Mouse (Mus musculus) midbrain, embryonic 10.5 days (tissue): Measurements from ENCODE around the gene Prkag2. TPM values are rescaled to one million over a fixed set of nuclear protein-coding genes. Genes with fewer than 3 reads are reported as not detected.

Source experiments
- DNase-seq: peaks from one replicate; pipeline ENCODE4 v3.0.0-alpha.2; 2017; ENCODE audit warnings: low spot score
- H3K27ac ChIP-seq: fragments of 300-500 bp; sonication (generic); replicated peaks from 2 replicates; pipeline ENCODE4 v1.5.1; 2016; ENCODE audit warnings: mild to moderate bottlenecking
- H3K27me3 ChIP-seq: fragments of 300-500 bp; sonication (generic); 2 replicates; pipeline ENCODE4 v1.6.1; 2016; ENCODE audit warnings: low read depth, mild to moderate bottlenecking; ENCODE audit not compliant: poor library complexity, severe bottlenecking
- H3K36me3 ChIP-seq: fragments of 300-500 bp; sonication (generic); 2 replicates; pipeline ENCODE4 v1.6.1; 2016; ENCODE audit warnings: mild to moderate bottlenecking, moderate library complexity
- H3K4me1 ChIP-seq: fragments of 300-500 bp; sonication (generic); 2 replicates; pipeline ENCODE4 v1.6.1; 2016
- H3K4me3 ChIP-seq: fragments of 300-500 bp; sonication (generic); 2 replicates; pipeline ENCODE4 v1.5.1; 2016; ENCODE audit warnings: mild to moderate bottlenecking, moderate library complexity
- H3K9me3 ChIP-seq: fragments of 300-500 bp; sonication (generic); replicated peaks from 2 replicates; pipeline ENCODE4 v1.6.1; 2016; ENCODE audit warnings: mild to moderate bottlenecking
- WGBS: fragments of 180-500 bp; shearing (Covaris S2); methylation state at CpG from one replicate; pipeline ENCODE4 v1.1.7; 2016; 5-methylcytosine and 5-hydroxymethylcytosine counted together
- polyA plus RNA-seq: library from polyadenylated mRNA; unstranded; fragments of >200 nt; fragmentation: Nextera tagmentation; extraction: Ambion mirVana; gene quantifications from 2 replicates; pipeline ENCODE4 v1.2.1, GENCODE M21; 2016

Prkag2 gene
- polyA plus RNA-seq, 1 experiment from 2014 or later, result 48.7 TPM

DNA sequence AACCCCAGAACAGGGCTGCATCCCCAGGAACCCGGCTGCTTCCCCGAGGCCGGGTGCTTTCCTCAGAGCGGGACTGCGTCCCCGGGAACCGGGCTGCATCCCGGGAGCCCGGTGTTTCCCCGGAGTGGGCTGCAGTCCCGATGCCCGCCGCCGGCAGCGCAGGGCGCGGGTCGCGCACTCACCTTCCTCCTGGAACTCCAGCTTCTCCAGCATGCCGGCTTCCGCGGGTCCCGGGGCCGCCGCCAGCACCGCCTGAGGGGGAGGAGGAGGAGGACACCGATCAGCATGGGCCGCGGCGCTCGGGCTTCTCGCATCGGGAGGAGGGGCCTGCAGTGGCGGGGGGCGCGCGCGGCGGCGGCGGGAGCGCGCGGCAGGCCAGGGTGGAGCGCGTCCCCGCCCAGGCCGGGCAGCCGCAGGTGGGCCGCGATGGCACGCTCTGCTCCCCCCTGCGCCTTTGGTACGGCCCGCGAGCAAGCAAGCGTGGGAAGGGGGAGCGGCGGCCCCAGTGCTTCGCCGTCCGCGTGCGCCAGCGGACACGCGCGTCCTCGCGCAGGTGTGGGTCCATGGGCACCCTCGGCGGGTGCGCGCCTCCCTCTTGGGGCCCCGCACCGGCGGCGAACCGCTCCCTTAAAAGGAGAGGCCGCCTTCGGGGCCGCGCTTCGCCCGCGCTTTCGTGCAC is 192.2 kb downstream of the Prkag2 start:
- peak overlapping the region; percentile 98 for H3K27ac ChIP-seq
- H3K4me1 ChIP-seq, result peaks cover 31% of the 10 kb centered on the region
- peaks cover 16% of the 10 kb centered on the region for H3K36me3 ChIP-seq
- WGBS, result under 1% methylated on average over 81 of the region's 87 CpGs
- no peaks in the 10 kb centered on the region for H3K9me3 ChIP-seq
- H3K27me3 ChIP-seq, result no peaks in the 10 kb centered on the region
- DNase-seq, result peak; percentile 90
- H3K4me3 ChIP-seq, result peak overlapping the region; percentile 92

DNA sequence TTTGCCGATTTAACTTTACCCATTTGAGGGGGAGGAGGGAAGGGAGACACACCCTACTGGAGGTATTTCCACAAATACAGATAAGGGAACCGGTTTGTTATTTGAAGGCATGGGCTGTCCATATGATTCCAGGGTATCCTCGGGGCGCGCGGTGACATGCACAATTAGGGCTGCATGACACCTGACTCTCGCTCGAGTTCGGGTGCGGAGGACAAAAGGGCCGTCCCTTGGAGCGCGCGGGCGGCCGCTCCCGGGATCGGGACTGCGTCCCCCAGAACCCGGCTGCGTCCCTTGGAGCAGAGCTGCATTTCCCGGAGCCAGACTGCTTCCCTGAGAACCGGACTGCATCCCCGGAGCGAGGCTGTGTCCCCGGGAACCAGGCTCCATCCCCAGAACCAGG is 192.7 kb downstream of the Prkag2 start:
- H3K27me3 ChIP-seq, result no peaks in the 10 kb centered on the region
- under 1% methylated on average over 26 of the region's 26 CpGs for WGBS
- no peaks in the 10 kb centered on the region for H3K9me3 ChIP-seq
- H3K36me3 ChIP-seq, result peaks cover 16% of the 10 kb centered on the region
- H3K4me3 ChIP-seq, result peak overlapping the region; percentile 92
- DNase-seq, result no peak
- H3K27ac ChIP-seq, result peak overlapping the region; percentile 98
- H3K4me1 ChIP-seq, result peaks cover 31% of the 10 kb centered on the region

DNA sequence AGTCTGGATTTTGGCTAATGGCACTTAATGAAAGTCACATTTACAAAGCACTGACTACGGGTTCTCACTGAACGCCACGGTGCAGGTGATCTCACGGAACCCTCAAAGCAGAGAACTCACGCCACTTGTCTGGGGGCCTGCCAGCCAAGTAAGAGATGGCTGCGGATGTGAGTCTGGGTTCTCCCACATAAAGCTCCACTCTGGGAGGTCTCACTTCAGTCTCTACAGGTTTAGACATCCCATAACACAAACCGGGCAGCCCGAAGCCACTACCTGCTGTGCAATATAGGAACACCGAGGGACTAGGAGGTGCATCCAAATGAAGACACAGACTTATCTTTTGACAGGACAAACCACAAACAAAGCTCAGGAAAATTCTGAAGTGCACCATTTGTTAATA is 193.6 kb downstream of the Prkag2 start:
- DNase-seq, result no peak
- Histone ChIP-seq H3K27ac (peak overlapping the region; percentile 55), H3K4me1 (peaks cover 31% of the 10 kb centered on the region), H3K36me3 (peaks cover 18% of the 10 kb centered on the region), H3K27me3 (no peaks in the 10 kb centered on the region), H3K9me3 (no peaks in the 10 kb centered on the region), H3K4me3 (peak overlapping the region; percentile 92)
- 67% methylated on average over 9 of the region's 9 CpGs for WGBS

DNA sequence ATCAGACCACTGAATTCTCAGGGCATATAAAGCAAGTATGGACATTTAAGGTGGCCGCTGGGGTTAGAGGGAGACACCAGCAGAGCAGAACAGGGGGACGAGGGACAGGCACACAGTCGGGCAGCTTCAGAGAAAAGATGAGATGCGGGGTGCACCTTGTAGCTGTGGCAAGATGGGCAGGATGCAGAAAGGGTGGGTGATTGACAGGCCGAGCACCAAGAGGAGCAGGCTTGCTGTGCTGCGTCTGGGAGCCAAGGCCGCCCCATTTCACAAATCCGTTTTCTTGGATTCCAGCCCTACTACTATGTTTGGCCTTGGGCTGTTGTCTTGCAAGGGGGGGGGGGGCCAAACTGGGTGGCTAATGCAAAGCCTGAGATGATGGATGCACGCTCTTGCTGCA is 195.5 kb downstream of the Prkag2 start:
- H3K4me3 ChIP-seq, result no peak overlapping the region
- WGBS, result 94% methylated on average over 9 of the region's 9 CpGs
- H3K36me3 ChIP-seq, result peaks cover 36% of the 10 kb centered on the region
- no peak overlapping the region for H3K27ac ChIP-seq
- no peaks in the 10 kb centered on the region for H3K27me3 ChIP-seq
- no peaks in the 10 kb centered on the region for H3K9me3 ChIP-seq
- DNase-seq, result no peak
- peaks cover 28% of the 10 kb centered on the region for H3K4me1 ChIP-seq

DNA sequence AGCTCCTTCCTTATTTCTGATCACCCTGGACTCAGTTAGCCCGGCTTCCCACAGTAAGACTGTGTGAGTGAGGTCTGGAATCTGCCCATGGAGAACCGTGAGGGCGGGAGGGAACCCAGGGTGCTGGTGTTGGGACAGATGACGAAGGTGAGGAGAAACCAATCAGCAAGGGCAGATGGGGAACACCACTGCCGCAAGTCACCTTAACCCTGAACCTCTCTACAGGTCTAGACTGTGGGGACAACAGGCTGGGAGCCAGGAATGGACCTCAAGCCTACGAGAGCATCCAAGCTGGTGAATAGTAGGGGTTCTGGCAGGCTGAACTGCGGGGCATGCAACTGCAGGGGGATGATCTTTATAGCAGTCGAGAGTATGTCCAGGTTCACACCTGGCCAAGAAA is 196.0 kb downstream of the Prkag2 start:
- H3K9me3 ChIP-seq, result no peaks in the 10 kb centered on the region
- H3K27me3 ChIP-seq, result no peaks in the 10 kb centered on the region
- no peak for DNase-seq
- H3K4me1 ChIP-seq, result peaks cover 28% of the 10 kb centered on the region
- H3K36me3 ChIP-seq, result peaks cover 37% of the 10 kb centered on the region
- 90% methylated on average over 8 of the region's 8 CpGs for WGBS
- no peak overlapping the region for H3K27ac ChIP-seq
- H3K4me3 ChIP-seq, result no peak overlapping the region

DNA sequence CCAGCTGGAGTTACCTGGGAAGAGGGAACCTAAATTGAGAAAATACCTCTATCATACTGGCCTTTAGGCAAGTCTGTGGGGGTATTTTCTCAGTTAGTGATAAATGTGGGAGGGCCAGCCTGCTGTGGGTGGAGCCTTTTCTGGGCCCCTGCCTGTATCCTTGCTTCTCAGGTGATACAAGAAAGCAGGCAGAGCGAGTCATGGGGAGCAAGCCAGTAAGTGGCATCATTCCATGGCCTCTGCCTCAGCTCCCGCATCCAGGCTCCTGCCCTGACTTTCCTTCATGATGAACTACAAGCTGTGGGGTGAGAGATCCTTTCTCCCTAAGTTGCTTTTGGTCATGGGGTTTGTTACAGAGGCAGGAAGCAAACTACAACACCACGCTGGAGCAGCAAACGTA is 196.4 kb downstream of the Prkag2 start:
- Histone ChIP-seq H3K9me3 (no peaks in the 10 kb centered on the region), H3K4me1 (peaks cover 28% of the 10 kb centered on the region), H3K36me3 (peaks cover 37% of the 10 kb centered on the region), H3K27ac (no peak overlapping the region), H3K4me3 (no peak overlapping the region), H3K27me3 (no peaks in the 10 kb centered on the region)
- 91% methylated on average over 4 of the region's 4 CpGs for WGBS
- no peak for DNase-seq

DNA sequence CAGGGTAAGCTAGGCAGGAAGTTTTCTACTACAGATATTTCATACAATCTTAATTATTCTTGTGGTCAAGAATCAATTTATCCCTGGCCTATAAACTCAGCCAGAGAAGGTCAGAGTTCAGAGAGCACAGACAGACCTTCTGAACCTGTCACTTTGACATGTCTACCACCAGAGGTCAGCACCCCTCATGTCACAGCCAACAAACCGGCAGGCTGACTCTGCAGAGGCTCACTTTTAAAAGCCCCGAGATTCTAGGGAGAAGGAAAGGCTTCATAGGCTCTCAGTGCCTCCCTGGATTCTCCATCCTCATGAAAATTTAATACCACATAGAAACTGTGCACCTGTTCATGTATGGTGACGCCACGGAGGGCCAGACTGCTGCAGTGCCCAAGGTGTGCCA is 197.6 kb downstream of the Prkag2 start:
- peak; percentile 46 for DNase-seq
- Histone ChIP-seq H3K9me3 (no peaks in the 10 kb centered on the region), H3K27me3 (no peaks in the 10 kb centered on the region), H3K27ac (no peak overlapping the region), H3K4me1 (peaks cover 23% of the 10 kb centered on the region), H3K36me3 (peaks cover 37% of the 10 kb centered on the region), H3K4me3 (no peak overlapping the region)
- 21% methylated on average over 4 of the region's 4 CpGs for WGBS

DNA sequence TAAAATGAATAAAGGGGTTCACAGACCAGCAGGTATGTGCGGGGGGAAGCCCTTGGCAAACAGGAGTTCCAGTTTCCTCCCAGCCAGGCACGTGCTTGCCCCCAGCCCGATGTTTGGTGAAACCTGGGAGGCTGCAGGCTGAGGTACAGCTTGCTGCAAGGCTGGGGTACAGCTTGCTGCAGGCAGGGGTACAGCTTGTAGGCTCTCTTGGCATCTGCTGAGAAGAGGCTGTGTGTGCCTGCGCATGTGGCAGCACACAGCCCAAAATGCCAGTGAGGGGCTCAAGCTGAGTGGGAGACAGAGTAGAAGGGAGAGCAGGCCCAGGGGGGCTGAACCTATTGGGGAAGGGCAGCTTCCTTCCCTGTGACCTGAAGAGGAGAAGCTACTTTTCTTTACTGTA is 204.8 kb downstream of the Prkag2 start:
- Histone ChIP-seq H3K4me3 (no peak overlapping the region), H3K36me3 (peaks cover 7% of the 10 kb centered on the region), H3K4me1 (no peaks in the 10 kb centered on the region), H3K9me3 (no peaks in the 10 kb centered on the region), H3K27ac (no peak overlapping the region), H3K27me3 (no peaks in the 10 kb centered on the region)
- 96% methylated on average over 4 of the region's 4 CpGs for WGBS
- no peak for DNase-seq

DNA sequence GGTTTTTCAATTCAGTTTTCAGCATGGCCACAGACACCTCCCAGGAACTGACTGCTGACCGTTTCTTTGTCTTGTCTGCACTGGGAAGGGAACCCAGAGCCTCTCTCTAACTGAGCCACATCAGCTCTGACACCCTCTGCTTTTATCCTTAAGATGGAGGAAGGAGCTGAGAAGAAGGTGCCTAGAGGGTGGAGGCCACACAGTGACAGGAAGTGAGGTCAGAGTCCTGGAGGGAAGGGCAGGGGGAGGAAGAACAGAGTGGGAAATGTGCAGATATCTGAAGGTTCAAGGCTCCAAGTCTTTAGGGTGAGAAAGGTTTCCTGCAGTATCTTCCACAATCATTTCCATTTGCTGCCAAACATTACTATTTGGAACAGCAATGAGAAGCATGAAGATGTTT is 205.6 kb downstream of the Prkag2 start:
- H3K9me3 ChIP-seq, result no peaks in the 10 kb centered on the region
- H3K27me3 ChIP-seq, result no peaks in the 10 kb centered on the region
- 87% methylated on average over 1 of the region's 1 CpGs for WGBS
- H3K4me1 ChIP-seq, result no peaks in the 10 kb centered on the region
- H3K27ac ChIP-seq, result no peak overlapping the region
- H3K4me3 ChIP-seq, result no peak overlapping the region
- DNase-seq, result no peak
- H3K36me3 ChIP-seq, result no peaks in the 10 kb centered on the region

DNA sequence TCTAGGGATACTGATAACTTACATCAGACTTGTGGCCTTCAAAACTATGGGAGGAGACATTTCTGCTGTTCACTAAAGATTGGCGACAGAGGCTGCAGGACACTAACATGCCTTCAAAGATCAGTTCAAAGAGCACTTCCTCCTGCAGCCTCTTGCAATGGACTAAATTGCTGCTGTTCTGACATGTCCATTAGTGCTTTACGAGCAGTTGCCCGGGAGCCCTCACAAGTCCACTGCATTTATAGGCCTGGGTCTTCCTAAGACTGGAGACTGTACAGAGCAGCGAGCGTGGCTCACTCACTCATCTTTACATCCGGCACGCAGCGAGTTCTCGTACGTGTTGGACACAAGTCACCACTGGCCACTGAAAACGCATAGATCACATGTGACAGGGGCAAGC is 208.0 kb downstream of the Prkag2 start:
- no peaks in the 10 kb centered on the region for H3K9me3 ChIP-seq
- H3K4me3 ChIP-seq, result no peak overlapping the region
- H3K27me3 ChIP-seq, result no peaks in the 10 kb centered on the region
- no peak for DNase-seq
- no peak overlapping the region for H3K27ac ChIP-seq
- no peaks in the 10 kb centered on the region for H3K4me1 ChIP-seq
- peaks cover 12% of the 10 kb centered on the region for H3K36me3 ChIP-seq
- 95% methylated on average over 11 of the region's 11 CpGs for WGBS

DNA sequence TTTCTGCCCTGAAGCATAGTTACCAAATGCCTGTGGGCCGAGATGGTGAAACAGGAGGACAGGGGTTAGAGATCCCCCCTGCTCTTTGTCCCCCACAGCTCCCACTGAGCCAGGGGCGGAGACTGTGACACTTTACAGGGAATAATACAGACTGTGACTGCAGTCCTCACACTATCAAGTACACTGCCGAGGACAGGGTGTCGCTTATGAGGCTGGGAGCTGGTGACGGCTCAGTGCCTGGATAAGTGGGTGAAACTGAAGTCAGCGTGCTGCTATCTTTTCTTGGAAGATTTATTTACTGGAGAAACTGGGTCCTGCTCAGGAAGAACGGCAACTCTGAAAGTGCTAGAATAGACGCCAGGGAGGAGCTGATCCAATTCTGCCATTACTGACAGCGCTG is 210.6 kb downstream of the Prkag2 start:
- 75% methylated on average over 9 of the region's 9 CpGs for WGBS
- Histone ChIP-seq H3K36me3 (peaks cover 38% of the 10 kb centered on the region), H3K4me1 (no peaks in the 10 kb centered on the region), H3K27me3 (no peaks in the 10 kb centered on the region), H3K9me3 (no peaks in the 10 kb centered on the region), H3K4me3 (no peak overlapping the region), H3K27ac (no peak overlapping the region)
- DNase-seq, result no peak

DNA sequence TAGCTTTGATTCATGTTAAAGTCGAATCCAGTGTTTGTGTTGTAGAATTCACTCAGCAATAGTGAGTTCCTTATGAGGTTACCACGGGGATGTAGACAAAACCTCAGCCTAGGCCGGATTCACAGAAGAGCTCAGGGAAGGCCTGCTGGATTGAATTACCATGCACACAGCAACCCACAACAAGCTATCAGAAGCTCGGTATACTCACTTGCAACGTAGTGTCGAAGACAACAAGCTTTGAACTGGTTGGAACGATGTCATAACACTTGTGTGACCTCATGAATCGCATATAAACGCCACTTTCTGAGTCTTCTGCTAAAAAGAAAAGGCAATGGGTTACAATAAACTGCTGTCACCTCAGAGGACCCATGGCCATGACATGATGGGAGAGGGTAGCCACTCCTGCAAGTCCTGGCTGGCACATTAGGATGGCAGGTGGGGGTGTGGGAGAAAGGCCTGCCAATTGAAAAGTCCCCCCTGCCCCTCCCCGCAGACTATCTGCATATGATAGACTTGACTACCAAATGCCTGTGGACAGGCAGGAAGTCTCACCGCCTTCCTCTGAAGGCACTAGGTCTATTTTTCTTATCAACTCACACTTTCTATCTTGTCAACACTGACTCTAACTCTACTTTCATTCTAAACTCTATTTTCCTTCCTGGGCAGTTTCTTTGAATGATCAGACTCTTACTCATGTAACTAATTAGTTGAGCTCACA is 211.4 kb downstream of the Prkag2 start:
- Histone ChIP-seq H3K4me1 (no peaks in the 10 kb centered on the region), H3K36me3 (peaks cover 43% of the 10 kb centered on the region), H3K9me3 (no peaks in the 10 kb centered on the region), H3K27me3 (no peaks in the 10 kb centered on the region), H3K27ac (no peak overlapping the region), H3K4me3 (no peak overlapping the region)
- 91% methylated on average over 11 of the region's 11 CpGs for WGBS
- DNase-seq, result no peak

DNA sequence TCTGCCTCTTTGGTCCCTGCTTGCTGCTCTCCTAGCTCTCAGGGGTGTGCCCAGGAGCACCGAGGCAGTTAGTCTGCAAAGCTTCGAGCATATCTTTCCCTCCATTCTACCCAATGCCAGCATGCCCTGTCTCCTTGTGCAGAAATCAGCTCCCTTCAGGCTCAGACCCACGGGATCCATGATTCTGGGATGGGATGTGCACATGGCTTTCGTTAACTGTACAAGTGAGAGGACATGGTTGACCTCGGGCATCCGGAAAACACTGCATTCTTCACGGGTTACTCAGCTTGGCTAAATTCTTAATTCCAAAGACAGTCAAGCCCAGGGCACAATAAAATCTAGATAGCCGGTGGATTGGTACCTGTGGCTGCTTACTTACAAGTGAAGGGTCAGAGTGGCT is 213.2 kb downstream of the Prkag2 start:
- Histone ChIP-seq H3K27ac (no peak overlapping the region), H3K27me3 (no peaks in the 10 kb centered on the region), H3K4me3 (no peak overlapping the region), H3K9me3 (no peaks in the 10 kb centered on the region), H3K36me3 (peaks cover 54% of the 10 kb centered on the region), H3K4me1 (no peaks in the 10 kb centered on the region)
- no peak for DNase-seq
- 89% methylated on average over 8 of the region's 8 CpGs for WGBS
